Mouse (Mus musculus): ENCODE results near the gene Hoxa5. TPM values are rescaled to one million over a fixed set of nuclear protein-coding genes. Genes with fewer than 3 reads are reported as not detected.

The Hoxa5 gene
- polyA plus RNA-seq, 1 experiment, result not detected

- TF ChIP-seq GATA1 (IDR thresholded peaks at IDR 0.05; ENCODE audit: low read length), result no peak
Measured at GRCm38 (mm10) chr6:52153270-52153669, 51.1 kb downstream of the Hoxa5 start.

GRCm38 (mm10) chr6:52152226-52153193 lies 51.9 kb downstream of the Hoxa5 start:
- TF ChIP-seq GATA1 (IDR thresholded peaks at IDR 0.05; ENCODE audit: low read length), result no peak

Other genes starting within 250 kb of the Hoxa5 start
- 2.6 and 2.9 TPM in 2 replicates for gene Skap2, start 192.0 kb downstream of the Hoxa5 start, polyA plus RNA-seq (2012)
- not detected in 2 replicates for gene Hoxa1, start 46.3 kb downstream of the Hoxa5 start, polyA plus RNA-seq (2012)
- not detected in 2 replicates for gene Hoxa2, start 39.8 kb downstream of the Hoxa5 start, polyA plus RNA-seq (2012)
- not detected in 2 replicates for gene 5730596B20Rik, start 27.1 kb downstream of the Hoxa5 start, polyA plus RNA-seq (2012)
- not detected in 2 replicates for gene Hoxa4, start 12.8 kb downstream of the Hoxa5 start, polyA plus RNA-seq (2012)
- gene Hoxa6, start 4.1 kb upstream of the Hoxa5 start, polyA plus RNA-seq (2012), result not detected in 2 replicates
- gene Hoxa3, start 8.7 kb upstream of the Hoxa5 start, polyA plus RNA-seq (2012), result not detected in 2 replicates
- gene Gm28308, start 8.8 kb upstream of the Hoxa5 start, polyA plus RNA-seq (2012), result not detected in 2 replicates
- not detected in 2 replicates for gene Hoxa7, start 17.3 kb upstream of the Hoxa5 start, polyA plus RNA-seq (2012)
- gene Hoxa9, start 26.5 kb upstream of the Hoxa5 start, polyA plus RNA-seq (2012), result not detected in 2 replicates
- not detected in 2 replicates for gene Hoxa10, start 36.3 kb upstream of the Hoxa5 start, polyA plus RNA-seq (2012)
- gene Hoxa11, start 41.2 kb upstream of the Hoxa5 start, polyA plus RNA-seq (2012), result not detected in 2 replicates
- not detected in 2 replicates for gene Hoxa13, start 56.3 kb upstream of the Hoxa5 start, polyA plus RNA-seq (2012)
- not detected in 2 replicates for gene Evx1, start 108.9 kb upstream of the Hoxa5 start, polyA plus RNA-seq (2012)

All from G1E-ER4 (cell line).